Mouse (Mus musculus) natural killer cell, adult 2 months (primary cell): ENCODE results near the gene Zfp638.
"Not testable (repeated sequence)": the region's sequence is repeated elsewhere in the genome, so short reads cannot be mapped to it uniquely, and the experiment has no call there.

Experiments used
- DNase-seq, 2 experiments: peaks; one replicate each; pipeline ENCODE4 v3.0.0; 2022; ENCODE audit warnings: low spot score in 2 of 2

Zfp638 gene

DNA sequence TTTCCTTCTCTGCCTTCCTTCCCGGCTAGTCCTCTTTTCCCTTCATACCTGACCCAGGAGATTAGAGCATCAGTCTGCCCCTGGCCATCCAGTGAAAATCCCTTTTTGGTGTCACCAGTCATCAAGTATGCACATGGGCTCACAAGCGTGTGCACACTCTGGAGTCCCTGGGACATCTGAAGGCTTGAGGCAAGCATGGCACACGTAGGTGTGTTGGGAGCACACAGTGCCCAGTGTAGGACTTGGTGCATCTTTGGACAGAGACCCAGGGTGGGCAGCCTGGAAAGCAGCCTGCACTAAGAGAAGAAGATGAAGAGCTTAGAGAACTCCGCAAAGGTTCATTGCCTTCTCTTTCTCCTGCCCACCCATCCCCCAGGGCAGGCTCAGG is 143.0 kb downstream of the Zfp638 start:
- DNase-seq: no peak

DNA sequence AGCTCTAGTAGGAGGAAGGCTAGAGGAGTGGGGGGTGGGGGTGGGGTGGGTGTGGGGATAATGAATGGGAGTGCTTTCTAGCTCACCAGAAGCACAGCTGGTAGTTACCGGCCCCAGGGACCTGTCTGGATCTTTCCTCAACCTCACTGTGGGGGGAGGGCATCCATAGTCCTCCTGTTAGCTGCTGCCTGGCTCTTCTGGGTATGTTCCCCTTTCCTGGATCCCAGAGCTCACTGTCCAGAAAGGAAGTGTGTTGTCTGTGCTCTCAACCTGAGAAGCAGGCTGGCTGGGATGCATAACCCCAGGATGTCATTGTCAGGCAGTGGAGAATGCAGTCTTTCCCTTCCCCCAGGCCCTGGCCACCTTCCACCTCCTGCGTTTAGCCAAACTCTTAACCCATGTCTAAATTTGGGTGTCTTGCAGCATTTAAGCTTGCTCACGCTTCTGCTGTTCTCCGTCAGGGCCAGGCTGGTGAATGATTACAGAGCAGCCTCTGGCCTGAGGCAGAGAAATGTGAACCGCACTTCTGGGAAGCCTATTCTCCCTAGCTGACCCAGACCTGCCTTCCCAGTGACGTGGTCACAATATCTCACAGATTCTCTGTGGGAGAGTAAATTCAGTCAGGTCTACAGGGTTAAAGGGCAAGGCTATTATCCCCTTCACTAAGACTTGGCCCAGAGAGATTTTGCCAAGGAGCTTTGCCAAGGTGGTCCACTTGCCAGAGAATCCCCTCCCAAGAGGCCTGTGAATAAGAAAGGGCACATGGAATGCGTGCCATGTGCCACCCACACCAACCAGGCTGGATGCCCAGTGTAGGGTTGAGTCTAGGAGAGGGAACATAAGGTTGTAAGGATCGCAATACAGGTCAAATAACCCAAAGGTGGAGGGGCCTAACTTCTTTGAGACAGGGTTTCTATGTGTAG is 143.7 kb downstream of the Zfp638 start:
- DNase-seq: no peak

DNA sequence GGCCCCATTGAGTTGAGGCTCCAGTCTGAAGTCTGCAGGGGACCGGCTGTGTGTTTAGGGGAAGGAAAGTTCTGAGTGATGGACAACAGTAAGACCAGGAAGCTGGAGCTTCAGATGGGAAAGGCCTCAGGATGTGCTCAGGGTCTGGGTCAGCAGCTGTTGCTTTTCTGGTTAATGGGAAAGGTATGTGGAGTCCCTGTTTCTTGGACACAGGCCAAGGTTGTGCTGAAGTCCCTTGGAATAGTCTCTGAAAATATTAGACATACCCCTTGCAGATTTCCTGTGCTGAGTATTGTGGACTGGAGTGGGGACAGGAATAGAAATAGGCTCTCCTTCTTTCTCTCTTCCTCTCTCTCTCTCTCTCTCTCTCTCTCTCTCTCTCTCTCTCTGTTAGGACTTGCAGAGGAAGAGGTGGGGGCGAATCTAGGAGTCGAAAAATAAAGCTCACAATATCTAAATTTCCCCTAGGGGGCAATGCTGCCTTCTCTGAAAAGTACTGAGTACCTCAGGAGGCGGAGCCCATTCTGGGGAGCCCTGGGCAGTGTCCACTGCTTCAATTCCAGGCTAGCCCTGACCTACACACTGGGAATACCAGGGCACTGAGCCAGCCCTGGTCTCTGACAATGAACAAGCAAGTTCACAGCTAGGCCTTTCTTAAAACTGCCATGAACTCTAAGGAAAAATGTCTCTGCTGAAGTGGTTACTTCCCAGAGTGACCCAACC is 148.2 kb downstream of the Zfp638 start:
- not testable (repeated sequence) for DNase-seq

DNA sequence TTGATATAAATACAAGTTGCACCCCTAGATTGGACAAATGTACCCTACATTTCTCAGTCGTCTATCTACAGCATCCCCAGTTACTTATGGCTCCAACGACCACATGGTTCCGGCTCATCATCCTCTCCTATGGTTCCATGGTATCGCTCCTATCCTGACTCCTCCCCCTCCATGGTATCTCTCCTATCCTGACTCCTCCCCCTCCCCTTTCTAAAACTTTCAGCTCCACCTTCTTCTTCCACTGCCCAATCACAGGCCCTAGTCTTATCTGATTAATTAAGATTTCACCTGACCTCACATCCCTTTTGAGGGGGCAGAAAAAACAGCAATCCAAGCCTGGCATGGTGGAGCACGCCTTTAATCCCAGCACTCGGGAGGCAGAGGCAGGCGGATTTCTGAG is 149.9 kb downstream of the Zfp638 start:
- no peak for DNase-seq

DNA sequence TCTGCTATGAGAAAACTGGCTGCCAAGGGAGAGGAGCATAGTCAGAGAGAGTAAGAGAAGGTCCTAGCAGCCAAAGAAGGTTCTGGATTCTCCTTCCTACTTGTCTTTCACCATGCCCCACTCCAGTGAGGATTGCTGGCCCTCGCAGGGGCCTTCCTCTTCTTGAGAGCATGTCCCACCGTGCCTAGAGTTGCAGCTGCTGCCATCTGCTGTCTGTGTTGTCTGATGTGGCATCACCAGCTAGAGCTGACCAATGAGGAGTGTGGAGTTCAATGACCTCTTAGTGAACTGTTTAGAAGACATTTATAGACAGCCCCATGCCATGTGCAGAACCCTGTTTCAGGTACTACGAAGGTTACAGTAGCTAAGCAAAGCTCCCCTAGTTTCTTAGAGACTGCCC is 150.5 kb downstream of the Zfp638 start:
- DNase-seq: no peak

DNA sequence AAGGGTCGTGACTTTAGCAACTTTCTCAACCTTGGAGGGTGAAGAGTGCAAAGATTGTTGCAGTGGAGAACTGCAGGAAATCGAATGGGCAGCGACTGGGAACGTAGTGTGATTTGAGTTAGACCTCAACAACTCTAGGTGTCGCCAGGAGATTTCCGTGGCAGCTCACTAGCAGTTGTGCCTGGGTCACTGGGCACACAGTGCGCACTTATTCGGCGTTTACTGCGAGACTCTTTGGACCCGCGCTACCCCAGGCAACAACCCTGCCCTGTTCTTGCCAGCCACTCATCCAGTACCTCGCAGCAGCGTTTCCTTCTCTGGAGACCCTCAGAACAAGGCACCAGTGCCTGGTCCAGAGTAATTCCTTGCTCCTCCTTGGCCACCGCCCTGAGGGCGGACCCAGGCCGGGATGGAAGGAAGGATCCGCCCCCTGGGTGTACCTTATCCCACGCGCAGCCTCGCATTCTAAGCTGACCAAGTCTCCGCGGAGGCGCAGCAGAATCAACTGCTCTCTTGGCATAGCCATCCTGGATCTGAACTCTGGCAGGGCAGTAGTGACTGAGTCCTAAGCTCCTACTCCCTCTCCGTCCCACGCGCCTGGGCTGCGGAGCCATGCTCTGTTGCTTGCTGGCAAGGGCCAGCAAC is 152.1 kb downstream of the Zfp638 start:
- DNase-seq: no peak

DNA sequence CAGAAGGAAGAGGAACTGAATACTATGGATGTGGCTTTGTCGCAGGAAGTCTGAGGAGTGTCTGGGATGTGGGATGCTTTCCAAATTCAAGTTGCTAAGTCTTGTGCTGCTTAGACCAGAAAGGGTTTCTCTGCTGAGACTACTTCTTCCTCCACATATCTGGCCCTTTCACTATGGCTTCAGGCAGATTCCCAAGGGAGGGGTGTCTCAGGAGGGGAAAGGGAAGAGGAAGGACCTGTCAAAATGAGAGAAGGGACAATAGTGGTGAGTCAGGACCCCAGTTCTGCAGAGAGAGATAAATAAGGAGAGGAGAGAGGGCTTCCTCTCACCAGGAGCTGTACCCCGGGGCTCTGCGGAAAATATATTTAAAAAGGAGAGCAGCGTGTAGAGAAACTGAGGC is 153.1 kb downstream of the Zfp638 start:
- no peak for DNase-seq

- no peak for DNase-seq
These were observed 155.1 kb downstream of the Zfp638 start for GRCm38 (mm10) chr6:84021990-84022389.

DNA sequence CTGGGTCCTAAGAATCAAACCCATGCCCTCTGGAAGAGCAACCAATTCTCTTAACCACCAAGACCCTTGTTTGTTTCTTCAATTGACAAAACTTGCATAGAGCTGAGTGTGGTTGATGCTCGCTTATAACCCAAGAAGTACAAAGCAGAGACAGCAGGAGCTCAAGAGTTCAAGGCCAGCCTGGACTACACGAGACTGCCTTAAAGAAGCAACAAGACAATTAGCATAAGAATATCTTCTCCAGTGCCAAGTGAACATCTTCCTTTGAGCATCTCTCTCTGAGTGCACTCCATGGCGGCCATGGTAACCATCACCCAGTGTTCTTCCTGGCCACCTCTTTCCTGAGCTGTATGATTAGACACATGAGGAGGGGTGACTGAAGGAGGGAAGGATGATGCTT is 158.7 kb downstream of the Zfp638 start:
- DNase-seq: no peak

GRCm38 (mm10) chr6:84028791-84029190 is 161.9 kb downstream of the Zfp638 start:
- no peak for DNase-seq

- DNase-seq: no peak
These were observed 162.9 kb downstream of the Zfp638 start for GRCm38 (mm10) chr6:84029775-84030174.

- not testable (repeated sequence) for DNase-seq
These were observed 165.6 kb downstream of the Zfp638 start for GRCm38 (mm10) chr6:84032516-84032915.
